Comparison of ENCODE assay signal across 17 mouse cellular contexts in the genomic region with DNA sequence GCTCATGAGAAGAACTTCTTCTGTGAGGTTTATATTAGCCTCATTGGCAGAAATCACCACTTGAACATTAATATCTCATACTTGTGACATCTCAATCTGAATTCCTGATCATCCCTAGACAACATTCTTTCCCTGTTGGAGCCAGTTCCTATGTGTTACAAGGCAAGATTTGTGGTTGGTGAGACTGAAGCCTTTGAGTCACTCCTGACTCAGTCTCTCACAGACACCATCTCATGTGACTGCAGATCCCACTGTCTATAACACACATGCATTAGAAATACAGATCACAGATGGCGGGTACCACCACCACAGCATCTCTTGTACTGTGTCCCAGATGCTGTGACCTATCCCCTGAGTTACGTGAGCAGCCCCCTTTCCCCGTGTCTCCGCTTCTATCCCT.
"Had no signal": no experiment of that assay in that cellular context is flagged by ENCODE, and none has a peak within 500 bp of the region (broad histone marks: within the 10 kb centered on the region; RNA-seq: fewer than 3 reads in every experiment).

No protein-coding gene starts in this region.

- ATAC-seq: lung, postnatal 0 days had no signal

- H3K27ac ChIP-seq: kidney, postnatal 0 days; limb, embryonic 12.5 days; liver, embryonic 14.5 days; midbrain, embryonic 10.5 days; neural tube, embryonic 13.5 days had no signal

- H3K36me3 ChIP-seq: limb, embryonic 12.5 days; midbrain, embryonic 10.5 days; neural tube, embryonic 13.5 days had no signal

- H3K9ac ChIP-seq: limb, embryonic 12.5 days; liver, embryonic 14.5 days; neural tube, embryonic 13.5 days had no signal

- H3K4me3 ChIP-seq: limb, embryonic 12.5 days; midbrain, embryonic 10.5 days; neural tube, embryonic 13.5 days had no signal

- H3K4me2 ChIP-seq: limb, embryonic 12.5 days; neural tube, embryonic 13.5 days had no signal

- H3K9me3 ChIP-seq: limb, embryonic 12.5 days; midbrain, embryonic 10.5 days; neural tube, embryonic 13.5 days had no signal

- DNase-seq: kidney, postnatal 36 days; layer of hippocampus, adult 9-11 months; layer of hippocampus, postnatal 36 days; lung, adult 2 months; lung, postnatal 4 days; midbrain, embryonic 14.5 days; retina, postnatal 1 day; right cerebral cortex, postnatal 4 days; spleen, adult 18-20 months; thymus, adult 18-20 months; thymus, postnatal 14 days had no signal
